Mouse (Mus musculus): ENCODE results near the gene Hoxd9.

- TF ChIP-seq CTCF (IDR thresholded peaks at IDR 0.05; ENCODE audit: low read depth) (no peak), EP300 (optimal IDR thresholded peaks at IDR 0.05) (no peak)
Observed at GRCm38 (mm10) chr2:74726551-74726950, 29.0 kb downstream of the Hoxd9 start, which contains the start of gene Gm28230.
